Mouse (Mus musculus) stomach, postnatal 0 days (tissue): ENCODE results near the gene Arfgef3.

Experiments used
- CTCF ChIP-seq: IDR thresholded peaks from 2 replicates; pipeline ENCODE4 v1.5.1; 2016; ENCODE audit warnings: antibody characterized with exemption, low read depth, mild to moderate bottlenecking, moderate library complexity
- EP300 ChIP-seq: optimal IDR thresholded peaks from 2 replicates; pipeline ENCODE3; 2016; ENCODE audit warnings: antibody characterized with exemption

DNA sequence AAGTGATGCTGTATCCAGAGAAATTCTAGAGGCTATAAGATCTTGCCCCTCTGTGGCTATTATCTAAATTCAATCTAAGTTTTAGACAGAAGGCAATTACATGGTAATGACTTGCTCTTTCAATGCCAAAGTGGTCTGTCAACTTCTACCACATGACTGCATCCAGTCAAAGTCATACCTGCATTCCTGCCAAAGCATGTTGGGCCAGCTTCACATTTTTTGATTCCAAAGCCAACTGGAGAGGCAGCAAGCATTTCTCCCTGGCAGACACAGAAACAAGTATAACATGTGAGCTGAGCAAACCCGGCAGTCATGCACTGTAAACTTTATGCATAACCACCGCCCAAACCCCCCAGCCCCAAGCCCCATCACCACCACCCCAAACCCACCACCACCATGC lies 44.6 kb downstream of the Arfgef3 start:
- no peak for TF ChIP-seq CTCF
- TF ChIP-seq EP300 = no peak
